Mouse (Mus musculus) MN1 (cell line): ENCODE data around the gene Capn10.

Experiments
- DNase-seq: peaks from one replicate; pipeline ENCODE4 v3.0.0-alpha.2; 2016; ENCODE audit warnings: low spot score

Capn10 gene

GRCm38 (mm10) chr1:92976141-92976566 lies 42.0 kb downstream of the Capn10 start:
- DNase-seq: peak; percentile 65

- no peak for DNase-seq
Observed at GRCm38 (mm10) chr1:92978645-92979044, 44.5 kb downstream of the Capn10 start.

- no peak for DNase-seq
Observed at GRCm38 (mm10) chr1:92979073-92979602, 45.0 kb downstream of the Capn10 start.

- DNase-seq: no peak
Observed at GRCm38 (mm10) chr1:92981056-92981845, 47.1 kb downstream of the Capn10 start.

- DNase-seq: no peak
Observed at GRCm38 (mm10) chr1:92982931-92983605, 48.9 kb downstream of the Capn10 start.

- no peak for DNase-seq
Observed at GRCm38 (mm10) chr1:92984999-92985398, 50.8 kb downstream of the Capn10 start.

- DNase-seq: no peak
Observed at GRCm38 (mm10) chr1:92988894-92989293, 54.7 kb downstream of the Capn10 start.

GRCm38 (mm10) chr1:92989891-92990290 lies 55.7 kb downstream of the Capn10 start:
- no peak for DNase-seq

- DNase-seq: no peak
Observed at GRCm38 (mm10) chr1:92992214-92992855, 58.2 kb downstream of the Capn10 start.

GRCm38 (mm10) chr1:92992880-92993279 lies 58.7 kb downstream of the Capn10 start:
- no peak for DNase-seq
